Mouse (Mus musculus): ENCODE data around the gene Srrm2.

DNA sequence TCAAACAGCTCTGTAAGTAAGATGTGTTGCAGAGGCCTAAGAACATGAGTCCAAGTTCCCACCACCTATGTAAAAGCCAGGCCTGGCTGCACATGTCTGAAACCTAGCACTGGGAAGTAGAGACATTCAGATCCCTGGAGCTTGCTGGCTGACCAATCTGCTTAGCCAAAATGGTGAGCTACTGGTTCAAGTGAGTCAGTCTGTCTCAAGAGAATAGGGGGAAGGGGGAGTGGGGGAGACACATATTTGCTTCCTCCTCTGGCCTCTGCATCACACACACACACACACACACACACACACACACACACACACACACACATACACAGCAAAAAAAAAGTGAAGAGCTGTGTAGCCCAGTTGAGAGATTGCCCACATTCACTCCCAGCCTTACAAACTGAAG, 7.0 kb upstream of the Srrm2 start:
- TF ChIP-seq CTCF (IDR thresholded peaks at IDR 0.05; ENCODE audit: extremely low read depth, insufficient read depth, insufficient read length, insufficient replicate concordance), result no peak
- no peak for TF ChIP-seq POLR2A (IDR thresholded peaks at IDR 0.05; ENCODE audit: low read depth, low read length)

Data from spleen, adult 2 months (tissue).